Mouse (Mus musculus): ENCODE measurements around the gene Rab1a. TPM values are rescaled to one million over a fixed set of nuclear protein-coding genes. Genes with fewer than 3 reads are reported as not detected.
"Not testable (repeated sequence)": the region's sequence is repeated elsewhere in the genome, so short reads cannot be mapped to it uniquely, and the experiment has no call there.

The Rab1a gene
- polyA plus RNA-seq, 1 experiment from 2014 or later = 291 TPM

GRCm38 (mm10) chr11:20202299-20203011 lies 1.2 kb downstream of the Rab1a start:
- no peak for ATAC-seq (ENCODE audit: low FRiP score, low read depth)
- WGBS = 54% methylated on average over 7 of the region's 7 CpGs
- Histone ChIP-seq H3K4me3 (peak overlapping the region; percentile 75), H3K9ac (peak overlapping the region; percentile 82), H3K27me3 (no peaks in the 10 kb centered on the region), H3K4me1 (replicated peaks) (peaks cover 45% of the 10 kb centered on the region), H3K27ac (replicated peaks) (peak overlapping the region; percentile 93; the same call in 1 of the 2 replicates), H3K9me3 (no peaks in the 10 kb centered on the region), H3K4me2 (peak overlapping the region; percentile 74), H3K36me3 (no peaks in the 10 kb centered on the region)

- no peaks in the 10 kb centered on the region for H3K27me3 ChIP-seq
- WGBS = 59% methylated on average over 2 of the region's 2 CpGs
These were observed 3.1 kb downstream of the Rab1a start for GRCm38 (mm10) chr11:20204321-20204720.

DNA sequence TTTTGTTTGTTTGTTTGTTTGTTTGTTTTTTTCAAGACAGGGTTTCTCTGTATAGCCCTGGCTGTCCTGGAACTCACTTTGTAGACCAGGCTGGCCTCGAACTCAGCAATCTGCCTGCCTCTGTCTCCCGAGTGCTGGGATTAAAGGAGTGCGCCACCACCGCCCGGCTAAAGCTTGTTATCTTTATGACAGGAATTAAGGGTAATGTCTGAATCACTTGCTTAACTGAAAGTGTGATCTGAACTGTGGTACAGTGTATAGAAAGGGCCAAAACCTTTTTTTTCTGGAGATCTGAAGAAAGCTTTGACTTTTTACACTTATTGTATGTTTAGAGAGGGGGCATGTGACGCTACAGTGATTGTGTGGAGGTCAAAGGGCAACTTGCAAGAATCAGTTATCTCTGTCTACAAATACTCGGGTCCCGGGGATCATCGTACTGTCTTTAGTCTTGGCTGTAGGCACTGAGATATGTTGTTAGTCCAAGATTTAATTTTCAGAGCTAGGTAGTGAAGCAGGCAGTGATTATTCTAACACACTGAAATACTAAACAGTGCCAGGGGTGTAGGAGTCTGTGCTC lies 3.7 kb downstream of the Rab1a start:
- ATAC-seq (ENCODE audit: low FRiP score, low read depth) = no peak
- Histone ChIP-seq H3K9ac (no peak overlapping the region), H3K27me3 (no peaks in the 10 kb centered on the region), H3K4me1 (replicated peaks) (peaks cover 51% of the 10 kb centered on the region), H3K4me3 (no peak overlapping the region), H3K9me3 (no peaks in the 10 kb centered on the region), H3K27ac (replicated peaks) (no peak overlapping the region), H3K36me3 (no peaks in the 10 kb centered on the region), H3K4me2 (no peak overlapping the region)
- whole genome bisulfite sequencing = 78% methylated on average over 9 of the region's 9 CpGs

More at GRCm38 (mm10) chr11:20204321-20204720, 3.1 kb downstream of the Rab1a start:
- Histone ChIP-seq H3K4me2 (peak overlapping the region; percentile 74), H3K4me1 (replicated peaks) (peaks cover 51% of the 10 kb centered on the region), H3K27ac (replicated peaks) (no peak overlapping the region), H3K9me3 (no peaks in the 10 kb centered on the region), H3K36me3 (no peaks in the 10 kb centered on the region), H3K9ac (no peak overlapping the region; the same call in 1 of the 2 replicates), H3K4me3 (no peak overlapping the region)
- no peak for ATAC-seq (ENCODE audit: low FRiP score, low read depth)

- H3K27me3 ChIP-seq = no peaks in the 10 kb centered on the region
- WGBS = 81% methylated on average over 4 of the region's 4 CpGs
- no peak overlapping the region for H3K9ac ChIP-seq
- no peak overlapping the region for H3K4me3 ChIP-seq
- H3K9me3 ChIP-seq = no peaks in the 10 kb centered on the region
- H3K4me1 ChIP-seq (replicated peaks) = peaks cover 54% of the 10 kb centered on the region
- no peak overlapping the region for H3K27ac ChIP-seq (replicated peaks)
- no peaks in the 10 kb centered on the region for H3K36me3 ChIP-seq
- ATAC-seq (ENCODE audit: low FRiP score, low read depth) = no peak
- H3K4me2 ChIP-seq = no peak overlapping the region
These were observed 4.3 kb downstream of the Rab1a start for GRCm38 (mm10) chr11:20205538-20205937.

DNA sequence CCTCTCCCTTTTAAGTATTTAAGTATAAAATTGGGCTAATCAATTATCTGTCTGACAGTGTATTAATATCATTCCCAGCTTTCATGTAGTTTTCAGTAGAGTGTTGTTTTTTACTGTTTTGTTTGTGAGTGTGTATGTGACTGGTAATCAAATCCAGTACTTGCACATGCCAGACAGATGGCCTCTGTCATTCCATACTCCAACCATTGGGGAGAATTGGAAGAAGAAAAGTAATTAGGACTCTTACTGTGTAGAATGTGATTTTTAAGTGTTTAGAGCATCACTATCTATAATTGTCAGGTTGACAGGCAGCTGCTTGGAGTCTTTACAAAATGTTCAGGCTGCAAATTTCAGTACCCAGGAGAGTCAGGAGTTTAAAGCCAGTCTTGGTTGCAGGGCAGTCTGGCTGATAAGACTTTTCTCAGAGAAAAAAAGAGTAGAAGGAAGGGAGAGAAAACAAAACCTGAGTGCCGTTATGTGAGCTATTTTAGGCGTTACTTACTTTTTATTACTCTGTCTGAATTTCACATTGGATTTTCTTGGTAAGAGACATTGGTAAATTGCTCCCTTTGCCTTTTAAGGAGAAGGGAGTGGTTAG lies 5.5 kb downstream of the Rab1a start:
- no peaks in the 10 kb centered on the region for H3K36me3 ChIP-seq
- H3K9me3 ChIP-seq = no peaks in the 10 kb centered on the region
- no peak for ATAC-seq (ENCODE audit: low FRiP score, low read depth)
- H3K4me2 ChIP-seq = no peak overlapping the region
- peaks cover 58% of the 10 kb centered on the region for H3K4me1 ChIP-seq (replicated peaks)
- no peak overlapping the region for H3K9ac ChIP-seq
- no peaks in the 10 kb centered on the region for H3K27me3 ChIP-seq
- H3K27ac ChIP-seq (replicated peaks) = no peak overlapping the region
- 79% methylated on average over 2 of the region's 2 CpGs for WGBS
- H3K4me3 ChIP-seq = no peak overlapping the region

- ATAC-seq (ENCODE audit: low FRiP score, low read depth) = no peak
- H3K4me3 ChIP-seq = no peak overlapping the region
- H3K4me2 ChIP-seq = no peak overlapping the region
- no peaks in the 10 kb centered on the region for H3K36me3 ChIP-seq
- no peak overlapping the region for H3K9ac ChIP-seq
- no peak overlapping the region for H3K27ac ChIP-seq (replicated peaks)
- H3K4me1 ChIP-seq (replicated peaks) = peaks cover 57% of the 10 kb centered on the region
- H3K9me3 ChIP-seq = no peaks in the 10 kb centered on the region
- WGBS = 80% methylated on average over 2 of the region's 2 CpGs
- no peaks in the 10 kb centered on the region for H3K27me3 ChIP-seq
These were observed 6.4 kb downstream of the Rab1a start for GRCm38 (mm10) chr11:20207589-20207988.

DNA sequence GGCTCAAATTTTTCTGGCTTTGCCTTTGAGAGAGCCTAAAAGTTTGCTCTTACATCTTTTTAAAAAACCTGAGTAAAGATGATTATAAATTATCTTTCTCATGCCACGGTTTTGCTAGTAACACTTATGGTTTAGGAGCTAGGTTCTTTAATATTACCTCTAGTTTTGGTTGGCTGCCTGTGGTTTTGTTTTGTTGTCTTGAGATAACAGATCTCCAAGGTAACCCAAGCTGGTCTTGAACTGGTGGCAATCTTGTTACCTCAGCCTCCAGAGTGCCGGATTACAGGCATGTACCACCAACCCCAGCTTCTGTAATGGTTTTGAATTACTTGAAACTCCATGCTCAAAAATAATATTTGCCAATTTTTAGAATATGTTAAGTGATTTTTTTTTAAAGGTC lies 10.6 kb downstream of the Rab1a start:
- no peak overlapping the region for H3K4me3 ChIP-seq
- no peak overlapping the region for H3K27ac ChIP-seq (replicated peaks)
- H3K9me3 ChIP-seq = no peaks in the 10 kb centered on the region
- ATAC-seq (ENCODE audit: low FRiP score, low read depth) = no peak
- no peak overlapping the region for H3K4me2 ChIP-seq
- H3K27me3 ChIP-seq = no peaks in the 10 kb centered on the region
- H3K9ac ChIP-seq = no peak overlapping the region
- H3K36me3 ChIP-seq = peaks cover 11% of the 10 kb centered on the region
- H3K4me1 ChIP-seq (replicated peaks) = peaks cover 29% of the 10 kb centered on the region
- 82% methylated on average over 2 of the region's 2 CpGs for WGBS

DNA sequence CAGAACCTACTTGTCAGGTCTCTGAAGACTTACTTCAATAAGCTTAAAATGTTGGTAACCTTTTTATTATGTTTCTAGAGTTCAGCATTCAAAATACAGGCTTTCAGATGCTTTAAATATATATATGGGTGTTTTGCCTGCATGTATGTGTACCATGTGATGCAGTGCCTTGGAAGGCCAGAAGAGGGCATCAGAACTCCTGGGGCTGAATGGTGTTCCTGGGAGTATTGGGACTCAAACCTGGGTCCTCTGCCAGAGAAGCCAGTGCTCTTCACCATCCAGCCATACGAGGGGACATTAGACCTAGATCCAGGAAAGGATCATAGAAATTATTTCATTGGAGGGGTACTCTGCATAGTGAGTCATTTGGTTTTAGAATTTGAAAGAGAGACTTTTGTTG lies 13.5 kb downstream of the Rab1a start:
- 100% methylated on average over 1 of the region's 1 CpGs for WGBS
- no peak overlapping the region for H3K4me3 ChIP-seq

DNA sequence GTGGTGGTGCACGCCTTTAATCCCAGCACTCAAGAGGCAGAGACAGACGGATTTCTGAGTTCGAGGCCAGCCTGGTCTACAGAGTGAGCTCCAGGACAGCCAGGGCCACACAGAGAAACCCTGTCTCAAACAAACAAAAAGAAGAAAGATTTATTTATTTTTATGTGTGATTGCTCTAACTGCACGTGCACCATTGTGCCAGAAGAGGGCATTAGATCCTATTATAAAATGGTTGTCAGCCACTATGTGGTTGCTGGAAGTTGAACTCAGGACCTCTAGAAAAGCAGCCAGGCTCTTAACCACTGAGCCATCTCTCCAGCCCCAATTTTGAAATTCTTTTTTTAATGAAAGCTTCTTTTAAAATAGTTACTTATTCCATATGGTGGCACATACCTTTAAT lies 15.2 kb downstream of the Rab1a start:
- 95% methylated on average over 4 of the region's 4 CpGs for WGBS
- no peaks in the 10 kb centered on the region for H3K9me3 ChIP-seq
- peaks cover 10% of the 10 kb centered on the region; the same call in 1 of the 2 replicates for H3K4me1 ChIP-seq (replicated peaks)
- no peak for ATAC-seq (ENCODE audit: low FRiP score, low read depth)
- H3K27ac ChIP-seq (replicated peaks) = no peak overlapping the region
- H3K27me3 ChIP-seq = no peaks in the 10 kb centered on the region
- no peak overlapping the region for H3K4me3 ChIP-seq
- H3K36me3 ChIP-seq = peaks cover 46% of the 10 kb centered on the region
- no peak overlapping the region for H3K9ac ChIP-seq
- H3K4me2 ChIP-seq = no peak overlapping the region

More for the DNA sequence above, 13.5 kb downstream of the Rab1a start:
- no peak for ATAC-seq (ENCODE audit: low FRiP score, low read depth)
- Histone ChIP-seq H3K4me1 (replicated peaks) (peaks cover 18% of the 10 kb centered on the region; the same call in 1 of the 2 replicates), H3K36me3 (peaks cover 37% of the 10 kb centered on the region), H3K27ac (replicated peaks) (no peak overlapping the region), H3K9ac (no peak overlapping the region), H3K4me2 (no peak overlapping the region), H3K9me3 (no peaks in the 10 kb centered on the region), H3K27me3 (no peaks in the 10 kb centered on the region)

DNA sequence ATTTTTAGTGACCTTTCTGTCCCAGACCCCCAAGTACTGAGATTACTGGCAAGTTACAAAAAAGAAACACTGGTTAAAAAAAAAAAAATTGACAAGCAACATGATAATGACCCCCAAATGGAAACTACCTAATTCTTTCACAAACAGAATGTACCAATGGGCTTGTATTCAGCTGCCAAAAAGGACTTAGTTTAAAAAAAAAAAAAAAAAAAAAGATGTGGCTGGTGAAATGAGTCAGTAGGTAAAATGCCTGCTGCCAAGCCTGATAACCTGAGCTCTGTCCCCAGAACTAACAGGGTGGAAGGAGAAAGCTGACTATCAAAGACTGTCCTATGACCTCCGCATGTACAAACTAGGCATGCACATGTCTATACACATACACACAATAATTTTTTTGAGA lies 16.0 kb downstream of the Rab1a start:
- peaks cover 10% of the 10 kb centered on the region; the same call in 1 of the 2 replicates for H3K4me1 ChIP-seq (replicated peaks)
- no peak overlapping the region for H3K9ac ChIP-seq
- H3K27me3 ChIP-seq = no peaks in the 10 kb centered on the region
- WGBS = 100% methylated on average over 1 of the region's 1 CpGs
- no peak overlapping the region for H3K4me3 ChIP-seq
- no peak overlapping the region for H3K4me2 ChIP-seq
- peaks cover 46% of the 10 kb centered on the region for H3K36me3 ChIP-seq
- no peak for ATAC-seq (ENCODE audit: low FRiP score, low read depth)
- no peaks in the 10 kb centered on the region for H3K9me3 ChIP-seq
- H3K27ac ChIP-seq (replicated peaks) = no peak overlapping the region

DNA sequence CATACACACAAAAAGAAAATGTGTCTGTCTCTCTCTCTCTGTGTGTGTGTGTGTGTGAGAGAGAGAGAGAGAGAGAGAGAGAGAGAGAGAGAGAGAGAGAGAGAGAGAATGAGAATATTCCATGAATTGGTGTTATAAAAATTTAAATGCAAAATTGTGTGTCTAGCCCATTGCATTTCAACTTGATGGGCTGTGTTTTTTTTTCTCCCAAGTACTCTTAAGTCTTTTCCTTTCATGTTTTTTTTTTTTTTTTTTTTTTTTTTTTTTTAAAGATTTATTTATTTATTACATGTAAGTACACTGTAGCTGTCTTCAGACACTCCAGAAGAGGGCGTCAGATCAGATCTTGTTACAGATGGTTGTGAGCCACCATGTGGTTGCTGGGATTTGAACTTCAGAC lies 20.4 kb downstream of the Rab1a start:
- H3K4me1 ChIP-seq (replicated peaks); ATAC-seq (ENCODE audit: low FRiP score, low read depth); H3K27ac ChIP-seq (replicated peaks); H3K4me3 ChIP-seq; H3K4me2 ChIP-seq; H3K27me3 ChIP-seq; H3K9ac ChIP-seq; H3K9me3 ChIP-seq: not testable (repeated sequence)
- 100% methylated on average over 1 of the region's 1 CpGs for WGBS
- H3K36me3 ChIP-seq = peaks cover 66% of the 10 kb centered on the region

DNA sequence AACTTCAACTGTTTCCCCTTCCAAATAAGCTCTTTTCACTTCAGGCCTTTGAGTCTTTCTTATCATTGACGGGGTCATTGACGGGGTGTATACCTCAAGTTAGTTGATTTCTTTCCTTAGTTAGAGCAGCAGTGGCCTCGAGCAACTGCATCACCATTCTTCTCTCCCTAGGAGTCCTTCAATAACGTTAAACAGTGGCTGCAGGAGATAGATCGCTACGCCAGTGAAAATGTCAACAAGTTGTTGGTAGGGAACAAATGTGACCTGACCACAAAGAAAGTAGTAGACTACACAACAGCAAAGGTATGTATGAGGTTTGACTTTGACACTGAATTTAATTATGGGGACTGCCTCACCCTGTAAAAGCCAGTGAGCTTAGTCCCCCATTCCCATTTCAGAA lies 23.0 kb downstream of the Rab1a start:
- Histone ChIP-seq H3K27me3 (no peaks in the 10 kb centered on the region), H3K9me3 (no peaks in the 10 kb centered on the region), H3K9ac (no peak overlapping the region), H3K27ac (replicated peaks) (no peak overlapping the region), H3K36me3 (peaks cover 56% of the 10 kb centered on the region), H3K4me2 (no peak overlapping the region), H3K4me1 (replicated peaks) (no peaks in the 10 kb centered on the region), H3K4me3 (no peak overlapping the region)
- 82% methylated on average over 6 of the region's 6 CpGs for WGBS
- ATAC-seq (ENCODE audit: low FRiP score, low read depth) = no peak

Data from hindbrain, embryonic 15.5 days (tissue).